Comparison of ENCODE assay signal across 11 mouse cellular contexts in the genomic region with DNA sequence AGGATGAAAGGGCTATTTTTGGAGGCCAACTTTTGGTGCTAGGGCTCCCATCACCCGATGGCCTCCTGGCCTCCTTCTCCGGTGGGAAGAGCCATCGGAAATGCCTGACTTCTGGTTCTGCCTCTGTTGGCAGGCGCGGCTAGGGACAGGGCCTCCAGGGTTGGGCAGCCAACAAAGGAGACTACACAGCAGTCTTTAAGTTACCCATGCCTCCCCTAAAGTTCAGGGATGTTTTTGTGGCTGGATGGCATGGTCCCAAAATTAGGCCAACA.
DNase-seq lines count a peak whose midpoint lies in the region; ATAC-seq and TF ChIP-seq lines count a peak whose summit lies in the region.
"Had no signal": no experiment of that assay in that cellular context is flagged by ENCODE, and none has a peak within 500 bp of the region (broad histone marks: within the 10 kb centered on the region; RNA-seq: fewer than 3 reads in every experiment).

No protein-coding gene starts in this region.

- DNase-seq in intestine, embryonic 14.5 days (ENCODE audit: low spot score), result no peak
- DNase-seq in embryonic facial prominence, embryonic 14.5 days (ENCODE audit: low spot score), result peak; percentile 7
- peak; percentile 34 to 35 for DNase-seq in heart, postnatal 36 days
- peak; percentile 43 to 54 for DNase-seq in kidney, postnatal 4 days
- no peak for DNase-seq in layer of hippocampus, adult 18-20 months (ENCODE audit: low spot score in 2 of 2)
- no peak for DNase-seq in spleen, adult 12 weeks (ENCODE audit: low spot score)
- DNase-seq: retina, postnatal 1 day had no signal

- no peak overlapping the region for H3K4me3 ChIP-seq in intestine, embryonic 14.5 days (ENCODE audit: low read depth, low read length)
- no peak overlapping the region for H3K4me3 ChIP-seq in intestine, postnatal 0 days (ENCODE audit: low read depth, low read length)
- no peak overlapping the region for H3K4me3 ChIP-seq in embryonic facial prominence, embryonic 14.5 days (ENCODE audit: low read depth, low read length)
- no peak overlapping the region for H3K4me3 ChIP-seq in forebrain, embryonic 15.5 days
- H3K4me3 ChIP-seq: myocyte had no signal

- H3K9me3 ChIP-seq in intestine, embryonic 14.5 days (ENCODE audit: control insufficient read depth, low read length), result no peaks in the 10 kb centered on the region
- H3K9me3 ChIP-seq in intestine, postnatal 0 days (ENCODE audit: control insufficient read depth), result no peaks in the 10 kb centered on the region
- H3K9me3 ChIP-seq in embryonic facial prominence, embryonic 14.5 days (ENCODE audit: control insufficient read depth, low read length), result no peaks in the 10 kb centered on the region
- H3K9me3 ChIP-seq in forebrain, embryonic 15.5 days, result no peaks in the 10 kb centered on the region

- WGBS in intestine, embryonic 14.5 days, result 87% methylated on average over 5 of the region's 5 CpGs
- 86% methylated on average over 5 of the region's 5 CpGs for WGBS in intestine, postnatal 0 days
- 96% methylated on average over 4 of the region's 5 CpGs for WGBS in embryonic facial prominence, embryonic 14.5 days
- 93% methylated on average over 5 of the region's 5 CpGs for WGBS in forebrain, embryonic 15.5 days

- H3K27ac ChIP-seq in intestine, embryonic 14.5 days (ENCODE audit: low read depth), result peak overlapping the region; percentile 33; the same call in 1 of the 2 replicates
- H3K27ac ChIP-seq in intestine, postnatal 0 days (ENCODE audit: low read depth, low read length), result no peak overlapping the region
- H3K27ac ChIP-seq in embryonic facial prominence, embryonic 14.5 days (replicated peaks; ENCODE audit: low read depth, low read length), result no peak overlapping the region
- no peak overlapping the region for H3K27ac ChIP-seq in forebrain, embryonic 15.5 days (replicated peaks)

- H3K9ac ChIP-seq in intestine, embryonic 14.5 days (ENCODE audit: low read length), result no peak overlapping the region
- no peak overlapping the region for H3K9ac ChIP-seq in intestine, postnatal 0 days (ENCODE audit: low read depth, low read length)
- no peak overlapping the region for H3K9ac ChIP-seq in embryonic facial prominence, embryonic 14.5 days (ENCODE audit: low read depth, low read length)
- no peak overlapping the region for H3K9ac ChIP-seq in forebrain, embryonic 15.5 days (replicated peaks)

- intact Hi-C loops in heart, postnatal 36 days (cut with DNase I), result loop anchor here (5.0 kb wide), 1 partner anchor 216 kb away; no protein-coding TSS in a partner anchor

- H3K4me2 ChIP-seq in intestine, embryonic 14.5 days (ENCODE audit: low read length), result no peak overlapping the region
- H3K4me2 ChIP-seq in intestine, postnatal 0 days (replicated peaks; ENCODE audit: low read depth), result no peak overlapping the region
- H3K4me2 ChIP-seq in embryonic facial prominence, embryonic 14.5 days (ENCODE audit: low read depth, low read length), result no peak overlapping the region
- no peak overlapping the region for H3K4me2 ChIP-seq in forebrain, embryonic 15.5 days (replicated peaks)

- no peak for TF ChIP-seq CTCF in intestine, postnatal 0 days (IDR thresholded peaks at IDR 0.05; ENCODE audit: low read depth)

- ATAC-seq in intestine, embryonic 14.5 days (replicated peaks; ENCODE audit: low FRiP score, low TSS enrichment, low read depth), result no peak
- ATAC-seq in intestine, postnatal 0 days, result no peak
- no peak for ATAC-seq in embryonic facial prominence, embryonic 14.5 days (ENCODE audit: low read depth)
- no peak for ATAC-seq in forebrain, embryonic 15.5 days (replicated peaks)

- H3K4me1 ChIP-seq in intestine, embryonic 14.5 days (replicated peaks; ENCODE audit: control insufficient read depth, insufficient read depth, low read length), result peaks cover 7% of the 10 kb centered on the region; the same call in 1 of the 2 replicates
- H3K4me1 ChIP-seq in intestine, postnatal 0 days (replicated peaks; ENCODE audit: control insufficient read depth, insufficient read depth, low read length), result peaks cover 9% of the 10 kb centered on the region
- 0 out of 2 replicates have a peak, but pooled peaks cover 7% of the 10 kb centered on the region for H3K4me1 ChIP-seq in embryonic facial prominence, embryonic 14.5 days (ENCODE audit: control insufficient read depth, insufficient read depth, low read length)
- H3K4me1 ChIP-seq in forebrain, embryonic 15.5 days, result peaks cover 6% of the 10 kb centered on the region

- H3K27me3 ChIP-seq in intestine, embryonic 14.5 days (replicated peaks; ENCODE audit: control insufficient read depth, insufficient read depth, low read length), result 0 out of 2 replicates have a peak, but pooled peaks cover 3% of the 10 kb centered on the region
- H3K27me3 ChIP-seq in intestine, postnatal 0 days (replicated peaks; ENCODE audit: control insufficient read depth, insufficient read depth, low read length), result no peaks in the 10 kb centered on the region
- no peaks in the 10 kb centered on the region for H3K27me3 ChIP-seq in embryonic facial prominence, embryonic 14.5 days (replicated peaks; ENCODE audit: control insufficient read depth, insufficient read depth, low read length)
- H3K27me3 ChIP-seq in forebrain, embryonic 15.5 days, result peaks cover 8% of the 10 kb centered on the region; the same call in 1 of the 2 replicates
- H3K27me3 ChIP-seq: Patski had no signal

- H3K36me3 ChIP-seq in intestine, embryonic 14.5 days (ENCODE audit: control insufficient read depth, insufficient read depth, low read length), result no peaks in the 10 kb centered on the region
- no peaks in the 10 kb centered on the region for H3K36me3 ChIP-seq in intestine, postnatal 0 days (ENCODE audit: control insufficient read depth, insufficient read depth)
- H3K36me3 ChIP-seq in embryonic facial prominence, embryonic 14.5 days (ENCODE audit: control insufficient read depth, insufficient read depth, low read length), result no peaks in the 10 kb centered on the region
- H3K36me3 ChIP-seq in forebrain, embryonic 15.5 days, result no peaks in the 10 kb centered on the region

Comparison
In these comparisons a context has a peak if more than half of its experiments do, and no peak if none do; other contexts are left out.
1. DNase-seq: peak in embryonic facial prominence, embryonic 14.5 days (single experiment), heart, postnatal 36 days (2 of 2) and kidney, postnatal 4 days (2 of 2); none in intestine, embryonic 14.5 days (single experiment), layer of hippocampus, adult 18-20 months (0 of 2) and spleen, adult 12 weeks (single experiment).